Mouse (Mus musculus): ENCODE measurements around the gene 1700001P01Rik. TPM values are rescaled to one million over a fixed set of nuclear protein-coding genes. Genes with fewer than 3 reads are reported as not detected.

The 1700001P01Rik gene
- polyA plus RNA-seq (2015; fragmentation: Nextera tagmentation; extraction: Ambion mirVana): not detected in 2 replicates

DNA sequence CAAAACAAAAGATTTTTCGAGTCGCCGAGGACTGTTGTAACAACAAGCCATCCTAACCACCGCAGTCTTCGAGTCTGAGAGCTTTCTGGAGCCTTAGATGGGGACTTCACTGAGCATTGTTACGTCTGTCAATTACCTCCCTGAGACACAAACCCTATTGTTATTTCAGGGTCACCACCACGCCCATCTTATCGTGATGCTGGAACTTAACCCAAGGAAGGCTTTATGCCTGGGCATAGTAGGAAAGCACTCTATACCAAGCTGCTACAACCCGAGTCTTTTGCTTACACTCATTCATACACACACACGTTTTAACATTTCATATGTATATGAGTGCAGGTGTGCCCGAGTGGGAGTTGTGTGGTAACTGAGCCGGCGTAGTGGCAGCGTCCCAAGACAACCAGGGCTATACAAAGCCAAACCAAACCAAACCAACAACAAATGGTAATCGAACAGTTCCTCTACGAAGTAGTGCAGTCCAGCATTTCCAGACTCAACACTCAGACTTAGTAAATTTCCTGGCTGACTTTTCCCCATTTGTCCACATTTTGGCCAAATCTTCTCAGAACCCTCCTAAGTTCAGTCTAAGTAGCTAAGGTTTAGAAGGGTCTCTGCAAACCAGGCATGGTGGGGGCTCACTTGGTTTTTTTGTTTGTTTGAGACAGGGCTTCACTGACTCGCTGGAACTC lies at the start of gene 1700001P01Rik:
1700001P01Rik (minus strand) TSS at position 111 of the 689 bp plus-strand sequence.
- Histone ChIP-seq H3K27ac (ENCODE audit: low read length) (no peak within 1 kb of the TSS; the same call in 1 of the 2 replicates), H3K9me3 (replicated peaks; ENCODE audit: control insufficient read depth, low read length) (no peaks in the 10 kb centered on the region), H3K4me2 (ENCODE audit: low read depth, low read length) (no peak within 1 kb of the TSS), H3K27me3 (ENCODE audit: control insufficient read depth, insufficient read depth, low read depth, low read length) (no peaks in the 10 kb centered on the region), H3K9ac (ENCODE audit: low read depth, low read length) (no peak within 1 kb of the TSS), H3K4me3 (ENCODE audit: low read depth, low read length) (no peak within 1 kb of the TSS), H3K36me3 (ENCODE audit: control insufficient read depth, insufficient read depth) (peaks cover 45% of the 10 kb centered on the region), H3K4me1 (ENCODE audit: control insufficient read depth, low read depth, low read length) (peaks cover 16% of the 10 kb centered on the region)
- WGBS (ENCODE audit: insufficient replicate concordance): 50% methylated on average over 17 of the region's 17 CpGs
- ATAC-seq (ENCODE audit: low read depth): no peak

GRCm38 (mm10) chr11:97825295-97825694 lies 49.6 kb upstream of the 1700001P01Rik start:
- Histone ChIP-seq H3K9me3 (replicated peaks; ENCODE audit: control insufficient read depth, low read length) (no peaks in the 10 kb centered on the region), H3K4me2 (ENCODE audit: low read depth, low read length) (no peak overlapping the region), H3K27ac (ENCODE audit: low read length) (no peak overlapping the region), H3K27me3 (ENCODE audit: control insufficient read depth, insufficient read depth, low read depth, low read length) (no peaks in the 10 kb centered on the region), H3K9ac (ENCODE audit: low read depth, low read length) (no peak overlapping the region), H3K4me1 (ENCODE audit: control insufficient read depth, low read depth, low read length) (peaks cover 15% of the 10 kb centered on the region), H3K4me3 (ENCODE audit: low read depth, low read length) (no peak overlapping the region), H3K36me3 (ENCODE audit: control insufficient read depth, insufficient read depth) (peaks cover 5% of the 10 kb centered on the region)
- ATAC-seq (ENCODE audit: low read depth): no peak
- 56% methylated on average over 10 of the region's 10 CpGs for WGBS (ENCODE audit: insufficient replicate concordance)

- peaks cover 18% of the 10 kb centered on the region for H3K4me1 ChIP-seq (ENCODE audit: control insufficient read depth, low read depth, low read length)
- H3K36me3 ChIP-seq (ENCODE audit: control insufficient read depth, insufficient read depth): peaks cover 5% of the 10 kb centered on the region
- no peak for ATAC-seq (ENCODE audit: low read depth)
- 60% methylated on average over 6 of the region's 6 CpGs for WGBS (ENCODE audit: insufficient replicate concordance)
- H3K27ac ChIP-seq (ENCODE audit: low read length): no peak overlapping the region
- no peak overlapping the region for H3K4me3 ChIP-seq (ENCODE audit: low read depth, low read length)
- H3K9me3 ChIP-seq (replicated peaks; ENCODE audit: control insufficient read depth, low read length): no peaks in the 10 kb centered on the region
- no peaks in the 10 kb centered on the region for H3K27me3 ChIP-seq (ENCODE audit: control insufficient read depth, insufficient read depth, low read depth, low read length)
- no peak overlapping the region for H3K4me2 ChIP-seq (ENCODE audit: low read depth, low read length)
- no peak overlapping the region for H3K9ac ChIP-seq (ENCODE audit: low read depth, low read length)
These were observed 49.2 kb upstream of the 1700001P01Rik start for GRCm38 (mm10) chr11:97824895-97825294.

DNA sequence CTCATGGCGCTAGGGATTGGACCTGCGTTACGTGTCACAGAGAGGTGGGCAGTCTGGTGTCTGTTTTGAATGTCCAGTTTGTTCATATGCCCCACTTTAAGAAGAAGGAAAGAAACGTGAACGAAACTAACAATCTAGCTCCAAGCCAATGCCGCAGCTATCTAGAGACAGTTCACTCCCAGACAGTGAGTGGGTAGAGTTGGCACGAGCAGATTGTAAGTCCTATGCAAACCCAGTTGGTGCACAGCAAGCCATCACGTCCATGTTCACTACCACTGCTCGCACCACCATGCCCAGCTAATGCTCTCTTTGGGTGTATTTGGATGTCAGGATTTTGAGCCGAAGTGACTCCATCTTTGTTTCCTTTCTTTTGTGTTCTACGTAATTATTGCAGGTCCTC lies 48.5 kb upstream of the 1700001P01Rik start:
- H3K4me1 ChIP-seq (ENCODE audit: control insufficient read depth, low read depth, low read length): peaks cover 22% of the 10 kb centered on the region
- H3K27me3 ChIP-seq (ENCODE audit: control insufficient read depth, insufficient read depth, low read depth, low read length): no peaks in the 10 kb centered on the region
- no peaks in the 10 kb centered on the region for H3K9me3 ChIP-seq (replicated peaks; ENCODE audit: control insufficient read depth, low read length)
- H3K36me3 ChIP-seq (ENCODE audit: control insufficient read depth, insufficient read depth): peaks cover 5% of the 10 kb centered on the region
- H3K9ac ChIP-seq (ENCODE audit: low read depth, low read length): no peak overlapping the region
- no peak overlapping the region for H3K4me2 ChIP-seq (ENCODE audit: low read depth, low read length)
- no peak overlapping the region for H3K27ac ChIP-seq (ENCODE audit: low read length)
- 81% methylated on average over 11 of the region's 11 CpGs for WGBS (ENCODE audit: insufficient replicate concordance)
- no peak for ATAC-seq (ENCODE audit: low read depth)
- no peak overlapping the region for H3K4me3 ChIP-seq (ENCODE audit: low read depth, low read length)

DNA sequence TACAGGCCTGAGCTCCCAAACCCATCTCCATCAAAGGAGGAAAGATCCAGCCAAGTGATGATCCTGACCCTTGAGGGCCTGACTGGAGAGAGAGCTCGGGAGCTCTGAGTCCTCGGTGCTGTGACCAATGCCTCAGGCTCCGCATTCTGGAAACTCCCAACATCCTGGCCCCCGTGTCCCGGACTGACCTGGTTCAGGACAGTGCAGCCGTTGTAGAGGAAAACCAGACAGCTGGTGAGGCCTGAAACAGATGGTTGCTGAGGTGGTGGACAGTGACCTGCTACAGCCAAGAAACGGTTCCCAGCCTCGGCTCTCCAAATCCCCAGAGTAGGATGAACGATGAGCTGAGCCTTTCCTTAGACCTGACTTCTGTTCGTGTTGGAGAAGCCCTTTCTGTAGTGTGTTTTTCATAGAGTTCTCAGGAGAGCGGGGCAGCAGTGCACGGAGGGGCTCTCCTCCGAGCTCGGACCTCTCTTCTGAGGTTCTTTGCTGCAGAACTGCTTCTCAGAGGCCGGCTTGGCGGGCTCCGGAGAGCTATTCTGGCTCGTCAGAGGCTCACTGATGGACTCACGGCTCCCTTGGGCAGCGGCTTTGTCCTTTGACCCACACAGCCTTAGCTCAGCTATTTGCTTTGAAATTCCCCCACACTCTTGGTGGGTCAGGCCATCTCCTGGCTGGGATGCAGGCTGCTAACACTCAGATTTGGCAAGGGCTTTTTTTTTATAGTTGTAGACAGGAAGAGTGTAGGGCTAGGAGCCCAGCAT lies 47.3 kb upstream of the 1700001P01Rik start:
- peaks cover 31% of the 10 kb centered on the region for H3K4me1 ChIP-seq (ENCODE audit: control insufficient read depth, low read depth, low read length)
- H3K4me3 ChIP-seq (ENCODE audit: low read depth, low read length): no peak overlapping the region
- no peak overlapping the region for H3K4me2 ChIP-seq (ENCODE audit: low read depth, low read length)
- no peaks in the 10 kb centered on the region for H3K9me3 ChIP-seq (replicated peaks; ENCODE audit: control insufficient read depth, low read length)
- no peak for ATAC-seq (ENCODE audit: low read depth)
- peaks cover 5% of the 10 kb centered on the region for H3K36me3 ChIP-seq (ENCODE audit: control insufficient read depth, insufficient read depth)
- no peaks in the 10 kb centered on the region for H3K27me3 ChIP-seq (ENCODE audit: control insufficient read depth, insufficient read depth, low read depth, low read length)
- 72% methylated on average over 20 of the region's 20 CpGs for WGBS (ENCODE audit: insufficient replicate concordance)
- no peak overlapping the region for H3K9ac ChIP-seq (ENCODE audit: low read depth, low read length)
- no peak overlapping the region for H3K27ac ChIP-seq (ENCODE audit: low read length)

- H3K4me2 ChIP-seq (ENCODE audit: low read depth, low read length): no peak overlapping the region
- H3K4me3 ChIP-seq (ENCODE audit: low read depth, low read length): no peak overlapping the region
- H3K27me3 ChIP-seq (ENCODE audit: control insufficient read depth, insufficient read depth, low read depth, low read length): no peaks in the 10 kb centered on the region
- WGBS (ENCODE audit: insufficient replicate concordance): 74% methylated on average over 8 of the region's 8 CpGs
- H3K27ac ChIP-seq (ENCODE audit: low read length): peak overlapping the region; percentile 18; the same call in 1 of the 2 replicates
- no peaks in the 10 kb centered on the region for H3K36me3 ChIP-seq (ENCODE audit: control insufficient read depth, insufficient read depth)
- no peak for ATAC-seq (ENCODE audit: low read depth)
- no peaks in the 10 kb centered on the region for H3K9me3 ChIP-seq (replicated peaks; ENCODE audit: control insufficient read depth, low read length)
- H3K4me1 ChIP-seq (ENCODE audit: control insufficient read depth, low read depth, low read length): peaks cover 45% of the 10 kb centered on the region
- H3K9ac ChIP-seq (ENCODE audit: low read depth, low read length): no peak overlapping the region
These were observed 45.8 kb upstream of the 1700001P01Rik start for GRCm38 (mm10) chr11:97821401-97822064.

GRCm38 (mm10) chr11:97820840-97821239 lies 45.1 kb upstream of the 1700001P01Rik start:
- no peaks in the 10 kb centered on the region for H3K36me3 ChIP-seq (ENCODE audit: control insufficient read depth, insufficient read depth)
- peaks cover 49% of the 10 kb centered on the region for H3K4me1 ChIP-seq (ENCODE audit: control insufficient read depth, low read depth, low read length)
- no peaks in the 10 kb centered on the region for H3K9me3 ChIP-seq (replicated peaks; ENCODE audit: control insufficient read depth, low read length)
- H3K9ac ChIP-seq (ENCODE audit: low read depth, low read length): no peak overlapping the region
- 0 out of 2 replicates have a peak overlapping the region, but pooled peaks have one; percentile 22 for H3K27ac ChIP-seq (ENCODE audit: low read length)
- no peaks in the 10 kb centered on the region for H3K27me3 ChIP-seq (ENCODE audit: control insufficient read depth, insufficient read depth, low read depth, low read length)
- H3K4me2 ChIP-seq (ENCODE audit: low read depth, low read length): no peak overlapping the region
- 49% methylated on average over 4 of the region's 4 CpGs for WGBS (ENCODE audit: insufficient replicate concordance)
- peak; percentile 71 for ATAC-seq (ENCODE audit: low read depth)
- no peak overlapping the region for H3K4me3 ChIP-seq (ENCODE audit: low read depth, low read length)

DNA sequence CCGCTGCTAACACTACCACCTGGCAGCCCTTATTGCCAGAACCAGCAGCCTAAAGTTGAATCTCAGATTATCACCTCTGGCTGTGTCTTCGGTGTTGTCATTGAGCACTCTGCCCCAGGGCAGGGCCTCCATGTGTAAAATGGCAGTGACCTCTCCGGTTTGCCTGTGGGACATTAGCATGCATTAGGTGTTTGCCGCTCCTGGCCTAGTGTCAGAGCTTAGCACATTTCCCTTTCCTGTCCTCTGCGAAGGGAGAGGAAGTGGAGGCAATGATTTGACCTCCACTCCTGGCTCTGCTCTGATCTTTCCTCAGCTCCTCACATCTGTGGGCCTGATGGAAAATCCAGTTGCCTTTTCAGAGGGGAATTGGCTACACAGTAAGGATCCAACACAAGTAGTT lies 44.2 kb upstream of the 1700001P01Rik start:
- 58% methylated on average over 5 of the region's 5 CpGs for WGBS (ENCODE audit: insufficient replicate concordance)
- H3K4me1 ChIP-seq (ENCODE audit: control insufficient read depth, low read depth, low read length): peaks cover 50% of the 10 kb centered on the region
- H3K9ac ChIP-seq (ENCODE audit: low read depth, low read length): no peak overlapping the region
- H3K36me3 ChIP-seq (ENCODE audit: control insufficient read depth, insufficient read depth): no peaks in the 10 kb centered on the region
- no peaks in the 10 kb centered on the region for H3K27me3 ChIP-seq (ENCODE audit: control insufficient read depth, insufficient read depth, low read depth, low read length)
- H3K9me3 ChIP-seq (replicated peaks; ENCODE audit: control insufficient read depth, low read length): no peaks in the 10 kb centered on the region
- H3K27ac ChIP-seq (ENCODE audit: low read length): no peak overlapping the region
- no peak for ATAC-seq (ENCODE audit: low read depth)
- no peak overlapping the region for H3K4me2 ChIP-seq (ENCODE audit: low read depth, low read length)
- no peak overlapping the region for H3K4me3 ChIP-seq (ENCODE audit: low read depth, low read length)
